Mouse (Mus musculus) MEL (cell line): Measurements from ENCODE around the gene Grcc10. TPM values are rescaled to one million over a fixed set of nuclear protein-coding genes. Genes with fewer than 3 reads are reported as not detected.

Experiments
- DNase-seq: peaks from one replicate; pipeline ENCODE4 v3.0.0; 2011; ENCODE audit warnings: low read depth, low spot score
- H3K27ac ChIP-seq: 2 replicates; pipeline ENCODE4 v1.5.1; 2012; ENCODE audit warnings: low read depth, mild to moderate bottlenecking, control low read depth, low read length, moderate library complexity; ENCODE audit not compliant: control insufficient read depth
- H3K27me3 ChIP-seq, 2 experiments: fragments of 150-350 bp in 1 of 2; sonication (generic) in 1 of 2; 2 replicates each; pipeline ENCODE4 v1.6.1; 2012; ENCODE audit warnings: low read length in 2 of 2, mild to moderate bottlenecking in 2 of 2, improper control_type of control experiment in 1 of 2, moderate library complexity in 1 of 2; ENCODE audit not compliant: insufficient read depth in 2 of 2, control insufficient read depth in 1 of 2
- H3K36me3 ChIP-seq, 2 experiments: 2 replicates each; pipeline ENCODE4 v1.6.1; 2012 to 2014; ENCODE audit warnings: low read length in 2 of 2, improper control_type of control experiment in 1 of 2, inconsistent platforms in 1 of 2, mild to moderate bottlenecking in 1 of 2; ENCODE audit not compliant: insufficient read depth in 2 of 2, control insufficient read depth in 1 of 2
- H3K4me1 ChIP-seq, 2 experiments: fragments of 150-350 bp in 1 of 2; sonication (generic) in 1 of 2; 2 replicates each; pipeline ENCODE4 v1.6.1; 2012; ENCODE audit warnings: low read length in 2 of 2, improper control_type of control experiment in 1 of 2, mild to moderate bottlenecking in 1 of 2; ENCODE audit not compliant: insufficient read depth in 2 of 2, control insufficient read depth in 1 of 2
- H3K4me3 ChIP-seq, 2 experiments: fragments of 150-350 bp in 1 of 2; sonication (generic) in 1 of 2; 2 replicates each; pipeline ENCODE4 v1.5.1; 2012; ENCODE audit warnings: low read depth in 2 of 2, low read length in 2 of 2, mild to moderate bottlenecking in 2 of 2, moderate library complexity in 2 of 2, control low read depth in 1 of 2, improper control_type of control experiment in 1 of 2; ENCODE audit not compliant: control insufficient read depth in 1 of 2, insufficient read depth in 1 of 2
- H3K79me2 ChIP-seq: 2 replicates; pipeline ENCODE4 v1.6.1; 2012; ENCODE audit warnings: mild to moderate bottlenecking, low read length, moderate library complexity; ENCODE audit not compliant: control insufficient read depth, poor library complexity, insufficient read depth
- H3K9ac ChIP-seq: 2 replicates; pipeline ENCODE4 v1.6.1; 2012; ENCODE audit warnings: low read depth, mild to moderate bottlenecking, control low read depth, low read length, moderate library complexity; ENCODE audit not compliant: control insufficient read depth, poor library complexity, severe bottlenecking
- H3K9me3 ChIP-seq: fragments of 150-350 bp; sonication (generic); replicated peaks from 2 replicates; pipeline ENCODE4 v1.6.1; 2012; ENCODE audit warnings: mild to moderate bottlenecking, low read length, improper control_type of control experiment, moderate library complexity; ENCODE audit not compliant: insufficient read depth
- BHLHE40 ChIP-seq: IDR thresholded peaks from 2 replicates; pipeline ENCODE4 v1.6.1; 2012; ENCODE audit warnings: low read depth, mild to moderate bottlenecking, inconsistent platforms, low read length, improper control_type of control experiment, borderline replicate concordance
- CTCF ChIP-seq, 3 experiments: IDR thresholded peaks in 2 of 3; conservative IDR thresholded peaks in 1 of 3; 2 replicates each; pipeline ENCODE4 v1.5.1; 2011 to 2012; ENCODE audit warnings: low read length in 3 of 3, low read depth in 2 of 3, mild to moderate bottlenecking in 2 of 3, improper control_type of control experiment in 1 of 3, inconsistent platforms in 1 of 3, mixed read lengths in 1 of 3, moderate library complexity in 1 of 3; ENCODE audit not compliant: control insufficient read depth in 1 of 3, insufficient read depth in 1 of 3, poor library complexity in 1 of 3, severe bottlenecking in 1 of 3
- ELF1 ChIP-seq: IDR thresholded peaks from 2 replicates; pipeline ENCODE4 v1.6.1; 2014; ENCODE audit warnings: low read depth, mild to moderate bottlenecking, inconsistent platforms, low read length, improper control_type of control experiment, moderate library complexity
- GABPA ChIP-seq: IDR thresholded peaks from 2 replicates; pipeline ENCODE4 v1.6.1; 2012; ENCODE audit warnings: low read depth, mild to moderate bottlenecking, inconsistent platforms, low read length, improper control_type of control experiment, moderate library complexity
- HCFC1 ChIP-seq: IDR thresholded peaks from 2 replicates; pipeline ENCODE4 v1.6.1; 2012; ENCODE audit warnings: low read depth, mild to moderate bottlenecking, inconsistent platforms, low read length, improper control_type of control experiment, moderate library complexity
- JUND ChIP-seq: IDR thresholded peaks from 2 replicates; pipeline ENCODE4 v1.6.1; 2011; ENCODE audit warnings: low read depth, mild to moderate bottlenecking, improper control_type of control experiment, low read length
- MAX ChIP-seq: IDR thresholded peaks from 2 replicates; pipeline ENCODE4 v1.6.1; 2011; ENCODE audit warnings: low read length, improper control_type of control experiment
- MEF2A ChIP-seq: IDR thresholded peaks from 2 replicates; pipeline ENCODE4 v1.6.1; 2014; ENCODE audit warnings: low read depth, mild to moderate bottlenecking, inconsistent platforms, low read length, improper control_type of control experiment; ENCODE audit not compliant: poor library complexity, insufficient replicate concordance, severe bottlenecking; ENCODE audit errors: extremely low read depth
- MXI1 ChIP-seq: IDR thresholded peaks from 2 replicates; pipeline ENCODE4 v1.6.1; 2011; ENCODE audit warnings: mild to moderate bottlenecking, low read depth, low read length, improper control_type of control experiment
- MYB ChIP-seq: IDR thresholded peaks from 2 replicates; pipeline ENCODE4 v1.6.1; 2011; ENCODE audit warnings: mild to moderate bottlenecking, low read depth, low read length, improper control_type of control experiment
- NELFE ChIP-seq: IDR thresholded peaks from 2 replicates; pipeline ENCODE4 v1.6.1; 2011; ENCODE audit warnings: low read depth, low read length, improper control_type of control experiment
- POLR2A ChIP-seq, 2 experiments: IDR thresholded peaks; 2 replicates each; pipeline ENCODE4 v1.6.1; 2011 to 2012; ENCODE audit warnings: low read length in 2 of 2, mild to moderate bottlenecking in 2 of 2, control low read depth in 1 of 2, improper control_type of control experiment in 1 of 2, low read depth in 1 of 2, moderate library complexity in 1 of 2; ENCODE audit not compliant: control insufficient read depth in 1 of 2, insufficient read depth in 1 of 2, poor library complexity in 1 of 2
- POLR2AphosphoS2 ChIP-seq: IDR thresholded peaks from 2 replicates; pipeline ENCODE4 v1.6.1; 2011; ENCODE audit warnings: low read length, improper control_type of control experiment
- POLR2AphosphoS5 ChIP-seq: IDR thresholded peaks from 2 replicates; pipeline ENCODE4 v1.6.1; 2012; ENCODE audit warnings: low read depth, borderline replicate concordance, mild to moderate bottlenecking, inconsistent platforms, low read length, moderate library complexity, mixed read lengths
- RAD21 ChIP-seq: IDR thresholded peaks from 2 replicates; pipeline ENCODE4 v1.6.1; 2011; ENCODE audit warnings: mild to moderate bottlenecking, low read depth, low read length, improper control_type of control experiment
- RCOR1 ChIP-seq: IDR thresholded peaks from 2 replicates; pipeline ENCODE4 v1.6.1; 2012; ENCODE audit warnings: low read depth, mild to moderate bottlenecking, inconsistent platforms, low read length, improper control_type of control experiment
- SIN3A ChIP-seq: IDR thresholded peaks from 2 replicates; pipeline ENCODE4 v1.6.1; 2012; ENCODE audit warnings: low read length, improper control_type of control experiment, inconsistent platforms
- SMC3 ChIP-seq: IDR thresholded peaks from 2 replicates; pipeline ENCODE4 v1.6.1; 2011; ENCODE audit warnings: low read depth, low read length, improper control_type of control experiment
- TAL1 ChIP-seq: IDR thresholded peaks from 2 replicates; pipeline ENCODE4 v1.6.1; 2012; ENCODE audit warnings: mild to moderate bottlenecking, inconsistent platforms, low read length, moderate library complexity, mixed read lengths
- ZC3H11A ChIP-seq: IDR thresholded peaks from 2 replicates; pipeline ENCODE4 v1.6.1; 2012; ENCODE audit warnings: low read depth, mild to moderate bottlenecking, inconsistent platforms, low read length, improper control_type of control experiment
- polyA plus RNA-seq, 2 experiments: library from polyadenylated mRNA; stranded (reverse) in 1 of 2; unstranded in 1 of 2; fragments of >175 nt in 1 of 2; fragments of >200 nt in 1 of 2; gene quantifications; 2 replicates each; pipeline versions ENCODE4 v1.2.1 to v1.2.4; 2012; ENCODE audit warnings: low replicate concordance in 2 of 2, low read depth in 1 of 2; ENCODE audit not compliant: insufficient read length in 2 of 2, insufficient read depth in 1 of 2, missing spikeins in 1 of 2
- total RNA-seq: library from RNA; depleted of rRNA; stranded (reverse); fragments of 300-350 nt; gene quantifications from 2 replicates; pipeline ENCODE4 v1.2.3, GENCODE M21; 2012

Gene Grcc10
- total and polyA plus RNA-seq, 3 experiments: 57.4 to 62.9 TPM; not detected in 1

GRCm38 (mm10) chr6:124701338-124701737 lies 39.8 kb downstream of the Grcc10 start:
- peaks cover 13 to 19% of the 10 kb centered on the region in 2 experiments for H3K36me3 ChIP-seq
- DNase-seq: no peak
- no peak overlapping the region for H3K9ac ChIP-seq
- no peak overlapping the region for H3K4me3 ChIP-seq
- H3K9me3 ChIP-seq: no peaks in the 10 kb centered on the region
- peaks cover 5% of the 10 kb centered on the region; the same call in 1 of the 2 replicates for H3K79me2 ChIP-seq
- TF ChIP-seq POLR2AphosphoS2: peak; percentile 53
- no peak for TF ChIP-seq TAL1
- TF ChIP-seq MXI1: no peak
- no peak for TF ChIP-seq SIN3A
- no peak for TF ChIP-seq MAX
- 0 out of 2 replicates have a peak, but pooled peaks have one; percentile 23 for TF ChIP-seq SMC3
- TF ChIP-seq HCFC1: no peak
- TF ChIP-seq RAD21: no peak; the same call in 1 of the 2 replicates
- TF ChIP-seq GABPA: no peak
- TF ChIP-seq CTCF (IDR thresholded peaks at IDR 0.05 in 2 of 3, conservative IDR thresholded peaks at IDR 0.05 in 1 of 3; ENCODE audit: control insufficient read depth in 1 of 3, insufficient read depth in 1 of 3, low read depth in 2 of 3, low read length in 3 of 3, poor library complexity in 1 of 3, severe bottlenecking in 1 of 3): peak in 2 of 3 experiments; percentile 13 to 36; a peak in 3 of 6 replicates
- TF ChIP-seq NELFE: no peak
- no peaks in the 10 kb centered on the region for H3K27me3 ChIP-seq
- no peak overlapping the region for H3K27ac ChIP-seq
- H3K4me1 ChIP-seq: peaks cover 0 to 5% of the 10 kb centered on the region in 2 experiments; a peak in 2 of 4 replicates

- H3K4me3 ChIP-seq: no peak overlapping the region
- no peaks in the 10 kb centered on the region for H3K9me3 ChIP-seq
- H3K27me3 ChIP-seq: no peaks in the 10 kb centered on the region
- DNase-seq: no peak
- H3K9ac ChIP-seq: no peak overlapping the region
- no peaks in the 10 kb centered on the region for H3K79me2 ChIP-seq
- H3K4me1 ChIP-seq: peaks cover 0 to 5% of the 10 kb centered on the region in 2 experiments; a peak in 2 of 4 replicates
- no peak overlapping the region for H3K27ac ChIP-seq
- TF ChIP-seq POLR2AphosphoS5: 0 out of 2 replicates have a peak, but pooled peaks have one; percentile 20
- no peak for TF ChIP-seq MYB
- no peak for TF ChIP-seq JUND
- TF ChIP-seq POLR2A (IDR thresholded peaks at IDR 0.05; ENCODE audit: control insufficient read depth in 1 of 2, insufficient read depth in 1 of 2, low read depth in 1 of 2, low read length in 2 of 2, poor library complexity in 1 of 2): no peak
- H3K36me3 ChIP-seq: peaks cover 12 to 19% of the 10 kb centered on the region in 2 experiments
Observed at GRCm38 (mm10) chr6:124699962-124700610, 41.1 kb downstream of the Grcc10 start.

- Histone ChIP-seq H3K9ac (no peak overlapping the region), H3K79me2 (no peaks in the 10 kb centered on the region), H3K27ac (no peak overlapping the region), H3K27me3 (no peaks in the 10 kb centered on the region), H3K9me3 (no peaks in the 10 kb centered on the region), H3K4me1 (peaks cover 0 to 4% of the 10 kb centered on the region in 2 experiments; a peak in 2 of 4 replicates), H3K36me3 (peaks cover 8 to 14% of the 10 kb centered on the region in 2 experiments), H3K4me3 (no peak overlapping the region)
- no peak for TF ChIP-seq MEF2A
- TF ChIP-seq HCFC1: no peak
- no peak for TF ChIP-seq ELF1
- no peak for TF ChIP-seq MXI1
- no peak for TF ChIP-seq RCOR1
- TF ChIP-seq GABPA: no peak
- TF ChIP-seq JUND: no peak
- TF ChIP-seq BHLHE40: no peak
- no peak for TF ChIP-seq ZC3H11A
- DNase-seq: no peak
Observed at GRCm38 (mm10) chr6:124699366-124699765, 41.8 kb downstream of the Grcc10 start.
